ENCODE assay signal across 18 mouse cellular contexts in the genomic region with DNA sequence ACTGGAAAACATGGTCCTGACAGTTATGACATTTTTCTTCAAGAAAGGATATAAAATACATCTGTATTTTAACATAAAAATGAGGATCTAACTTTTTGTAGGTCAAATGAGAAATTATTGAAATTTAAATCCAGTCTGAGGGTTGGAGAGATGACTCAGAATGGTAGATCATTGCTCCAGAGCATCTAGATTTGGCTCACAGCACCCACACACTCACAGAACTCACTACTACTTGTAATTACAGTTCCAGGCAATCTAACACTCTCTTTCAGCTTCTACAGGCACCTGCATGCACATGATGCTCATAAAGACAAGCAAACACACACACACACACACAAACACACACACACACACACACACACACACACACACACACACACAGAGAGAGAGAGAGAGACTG.
"Had no signal": no experiment of that assay in that cellular context is flagged by ENCODE, and none has a peak within 500 bp of the region (broad histone marks: within the 10 kb centered on the region; RNA-seq: fewer than 3 reads in every experiment).

No protein-coding gene starts in this region.

- H3K4me2 ChIP-seq: intestine, embryonic 15.5 days; limb, embryonic 13.5 days; liver, embryonic 12.5 days; liver, embryonic 15.5 days; lung, embryonic 15.5 days; midbrain, embryonic 11.5 days had no signal

- ATAC-seq: intestine, embryonic 15.5 days; liver, embryonic 12.5 days had no signal

- H3K9ac ChIP-seq: intestine, embryonic 15.5 days; limb, embryonic 13.5 days; liver, embryonic 12.5 days; liver, embryonic 15.5 days; lung, embryonic 15.5 days had no signal

- DNase-seq: kidney, adult 18-20 months; kidney, adult 9 months; kidney, postnatal 14 days; kidney, postnatal 4 days; liver; lung, adult 18-20 months; lung, postnatal 10 days; lung, postnatal 4 days; midbrain, embryonic 14.5 days; thymus, postnatal 25 days had no signal

- H3K27me3 ChIP-seq: intestine, embryonic 15.5 days; limb, embryonic 13.5 days; liver, embryonic 12.5 days; liver, embryonic 15.5 days; lung, embryonic 15.5 days had no signal

- H3K4me1 ChIP-seq: intestine, embryonic 15.5 days; limb, embryonic 10.5 days; limb, embryonic 13.5 days; liver, embryonic 12.5 days; liver, embryonic 15.5 days; lung, embryonic 15.5 days had no signal

- H3K9me3 ChIP-seq: intestine, embryonic 15.5 days; limb, embryonic 10.5 days; liver, embryonic 12.5 days; liver, embryonic 15.5 days; lung, embryonic 15.5 days had no signal

- H3K27ac ChIP-seq: intestine, embryonic 15.5 days; limb, embryonic 10.5 days; limb, embryonic 13.5 days; liver, embryonic 12.5 days; liver, embryonic 15.5 days; lung, embryonic 15.5 days; stomach, postnatal 0 days had no signal

- H3K4me3 ChIP-seq: intestine, embryonic 15.5 days; limb, embryonic 10.5 days; limb, embryonic 13.5 days; liver, embryonic 12.5 days; liver, embryonic 15.5 days; lung, embryonic 15.5 days had no signal

- H3K36me3 ChIP-seq: intestine, embryonic 15.5 days; limb, embryonic 10.5 days; limb, embryonic 13.5 days; liver, embryonic 12.5 days; liver, embryonic 15.5 days; lung, embryonic 15.5 days had no signal
